Mouse (Mus musculus): ENCODE measurements at regions not wholly inside any gene's neighbourhood (a gene's known extent, or its start where the extent isn't known, plus 50 kb on each side); places are given as distances from the start of the nearest gene placed in this dataset.
A peak's percentile ranks its signal among the peaks of the same experiment; 100 is the strongest.

DNA sequence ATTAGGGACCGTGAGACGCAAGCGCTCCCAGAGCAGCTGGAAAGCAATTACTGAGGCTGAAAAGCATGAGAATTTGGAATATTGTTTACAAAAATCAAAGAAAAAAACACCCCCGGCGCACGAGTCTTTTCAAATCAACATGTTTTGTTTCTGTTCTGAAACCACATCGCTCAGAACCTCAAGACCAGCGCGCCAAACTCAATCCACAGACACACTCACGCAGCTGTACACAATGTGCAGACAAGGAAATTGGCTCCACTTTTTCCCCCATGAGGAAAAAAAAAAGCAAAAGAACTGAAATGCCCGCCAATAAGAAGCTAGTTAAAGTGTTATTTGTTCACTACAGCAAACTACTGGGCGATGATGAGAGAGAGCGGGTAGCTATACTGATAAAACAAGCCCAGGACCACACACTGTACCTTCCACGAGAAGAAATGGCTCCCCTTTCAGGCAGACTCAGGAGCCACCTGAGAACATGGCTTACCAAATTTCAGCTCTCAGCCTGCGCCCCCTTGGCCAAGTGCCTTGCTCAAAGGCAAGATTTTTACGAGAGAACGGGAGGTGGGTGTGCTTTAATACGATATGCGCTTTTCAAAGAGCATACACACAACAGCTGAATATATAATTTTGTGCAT lies 222.5 kb upstream of the Akirin2 start:
- no peak for ATAC-seq (ENCODE audit: insufficient number of reproducible peaks, low FRiP score, low TSS enrichment)

DNA sequence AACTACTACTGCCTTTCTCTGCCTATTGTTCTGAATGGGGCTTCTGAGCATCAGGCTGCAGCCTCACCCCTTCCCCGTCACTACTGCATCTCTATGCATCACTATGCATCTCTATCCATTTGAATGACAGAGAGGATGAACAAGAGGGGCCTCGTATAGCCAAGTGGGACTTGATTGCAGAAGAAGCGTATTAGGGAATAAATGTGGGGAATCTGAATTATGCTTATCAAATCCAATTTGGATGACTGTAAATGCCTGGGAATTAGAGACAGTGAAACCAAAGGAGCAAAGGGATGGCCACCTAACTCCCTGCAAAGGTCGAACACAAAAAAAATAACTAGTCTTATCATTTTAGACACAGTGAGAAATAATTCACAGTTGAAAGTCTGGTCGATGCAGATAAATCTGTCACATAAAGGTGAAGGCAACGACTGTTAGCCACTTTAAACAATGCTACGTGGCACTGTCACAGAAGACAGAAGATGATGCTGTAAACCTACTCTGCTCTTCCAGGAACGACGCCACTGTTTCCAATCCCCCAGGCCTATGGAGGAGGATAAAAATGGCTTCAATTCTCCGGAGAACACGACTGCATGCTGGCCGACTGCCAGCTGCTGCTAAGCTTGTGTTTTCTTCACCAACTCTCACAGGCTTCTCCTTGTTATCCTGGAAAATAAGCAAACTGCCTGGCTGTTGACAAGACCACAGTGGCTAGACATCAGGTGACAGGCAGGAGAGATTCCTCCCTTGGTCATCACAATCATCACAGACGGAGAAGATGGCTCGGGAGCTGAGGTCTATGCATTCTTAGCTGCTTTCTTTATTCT lies 213.6 kb upstream of the Akirin2 start:
- no peak for ATAC-seq (ENCODE audit: insufficient number of reproducible peaks, low FRiP score, low TSS enrichment)

DNA sequence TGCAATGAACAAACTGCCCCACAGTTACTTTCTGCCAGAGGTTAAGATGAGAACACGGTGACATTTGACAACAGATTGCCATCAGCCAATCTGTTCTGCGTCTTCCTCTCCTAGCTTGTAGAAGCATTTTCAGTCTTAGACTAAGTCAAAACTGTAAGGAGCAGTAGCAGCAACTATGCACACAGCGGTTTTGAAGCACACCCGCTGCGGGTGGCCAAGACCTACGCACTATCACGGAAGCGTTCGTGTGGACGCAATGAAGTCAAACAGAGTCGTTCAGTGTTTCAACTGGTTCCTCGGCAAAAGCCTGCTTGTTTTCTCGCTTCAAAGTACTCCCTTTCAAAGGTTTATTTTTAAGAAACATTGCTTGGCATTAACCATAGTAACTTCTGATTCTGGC lies 212.9 kb upstream of the Akirin2 start:
- ATAC-seq (ENCODE audit: insufficient number of reproducible peaks, low FRiP score, low TSS enrichment): no peak

DNA sequence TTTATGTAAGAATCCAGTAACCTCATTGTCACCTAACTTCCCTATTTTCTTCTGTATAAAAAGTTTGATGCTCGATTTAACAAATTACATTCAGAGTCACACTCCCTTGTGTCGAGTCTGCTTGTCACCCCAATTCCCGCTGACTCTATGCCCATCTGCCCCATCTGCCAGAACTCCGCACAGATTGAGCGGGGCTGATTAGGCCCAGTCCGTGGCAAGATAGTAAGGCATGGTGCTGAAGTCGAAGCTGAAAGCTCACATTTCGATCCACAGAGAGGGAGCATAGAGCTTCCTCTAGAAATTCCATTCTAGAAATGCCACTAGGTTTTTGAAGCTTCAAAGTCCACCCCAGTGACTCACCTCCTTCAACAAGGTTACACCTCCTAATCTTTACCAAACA lies 210.7 kb upstream of the Akirin2 start:
- no peak for ATAC-seq (ENCODE audit: insufficient number of reproducible peaks, low FRiP score, low TSS enrichment)

DNA sequence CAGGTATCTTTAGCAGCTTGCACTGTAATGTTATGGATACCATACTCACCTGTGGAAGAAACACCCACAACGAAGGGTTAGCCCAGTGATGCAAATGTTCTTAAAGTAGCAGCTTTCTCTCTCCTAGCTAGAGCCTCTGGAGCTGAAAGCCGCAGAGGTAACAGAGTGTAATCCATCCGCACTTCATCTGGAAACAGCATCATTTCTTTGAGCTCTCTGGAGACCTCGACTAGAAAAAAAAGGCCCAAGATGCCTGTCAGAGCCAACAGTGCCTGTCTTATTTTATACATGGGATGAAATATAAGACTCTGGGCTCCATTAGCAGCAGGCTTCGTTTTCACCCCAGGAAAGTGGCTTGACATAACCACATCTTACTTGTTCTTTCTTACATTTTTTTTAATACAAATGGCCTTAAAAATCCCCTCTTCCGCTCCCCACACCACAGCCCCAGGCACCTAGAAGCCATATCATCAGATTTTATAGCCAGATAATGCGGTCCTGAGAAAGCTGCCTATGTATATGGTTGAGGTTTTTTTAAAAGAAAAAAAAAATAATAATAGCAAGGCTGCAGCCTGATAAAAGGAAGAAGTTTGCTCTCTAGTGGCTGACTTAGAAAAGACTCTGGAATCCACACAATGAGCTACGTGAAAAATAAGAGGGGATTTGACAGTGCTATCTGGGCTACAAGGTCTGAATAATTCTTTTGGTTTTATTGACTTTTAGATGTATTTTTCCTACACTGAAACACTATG lies 179.3 kb upstream of the Akirin2 start:
- no peak for ATAC-seq (ENCODE audit: insufficient number of reproducible peaks, low FRiP score, low TSS enrichment)

DNA sequence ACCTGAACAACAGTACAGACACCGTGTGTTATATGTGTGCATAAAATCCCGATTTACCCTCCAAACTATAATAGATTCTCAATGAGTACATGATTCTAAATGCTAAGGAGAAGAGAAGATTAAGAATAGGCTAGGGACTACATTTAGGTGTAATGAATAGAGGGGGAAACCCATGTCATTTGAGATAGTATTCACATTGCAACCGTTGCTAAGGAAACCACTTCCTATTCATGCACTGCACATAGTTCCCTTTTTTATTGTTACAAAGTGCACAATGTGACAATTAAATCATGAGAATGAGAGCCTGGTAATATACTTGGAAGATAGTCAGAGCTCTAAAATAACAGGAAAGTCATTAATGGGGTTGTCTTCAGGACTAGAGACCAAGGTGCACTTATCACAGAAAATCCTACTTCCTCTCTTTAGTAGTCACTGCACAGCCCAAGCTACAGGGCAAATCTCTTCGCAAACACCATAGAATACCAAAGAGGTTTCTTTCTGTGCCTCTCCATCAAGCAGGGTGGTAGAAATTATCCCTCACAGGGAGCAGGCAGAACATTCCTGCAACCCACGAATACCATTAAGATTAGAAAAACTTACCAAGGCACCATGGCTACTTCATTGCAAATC lies 164.3 kb upstream of the Akirin2 start:
- no peak for ATAC-seq (ENCODE audit: insufficient number of reproducible peaks, low FRiP score, low TSS enrichment)

DNA sequence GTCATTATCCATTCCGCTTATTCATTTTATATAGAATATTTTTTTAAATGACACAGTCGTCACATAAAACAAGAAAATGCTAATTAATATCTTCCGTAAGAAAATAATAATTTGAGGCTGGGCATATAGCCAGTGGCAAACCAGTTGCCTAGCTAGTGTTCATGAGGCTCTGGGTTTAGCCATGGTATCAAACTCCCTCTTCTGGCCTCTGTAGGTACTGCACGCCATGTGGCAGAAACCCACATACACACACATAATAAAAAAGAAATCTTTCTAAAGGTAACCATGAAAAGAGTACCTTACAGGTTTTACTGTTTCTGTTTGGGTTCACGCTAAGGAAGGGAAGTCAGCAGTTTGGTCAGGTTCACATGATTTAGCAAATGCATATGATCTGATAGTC lies 159.2 kb upstream of the Akirin2 start:
- no peak for ATAC-seq (ENCODE audit: insufficient number of reproducible peaks, low FRiP score, low TSS enrichment)

DNA sequence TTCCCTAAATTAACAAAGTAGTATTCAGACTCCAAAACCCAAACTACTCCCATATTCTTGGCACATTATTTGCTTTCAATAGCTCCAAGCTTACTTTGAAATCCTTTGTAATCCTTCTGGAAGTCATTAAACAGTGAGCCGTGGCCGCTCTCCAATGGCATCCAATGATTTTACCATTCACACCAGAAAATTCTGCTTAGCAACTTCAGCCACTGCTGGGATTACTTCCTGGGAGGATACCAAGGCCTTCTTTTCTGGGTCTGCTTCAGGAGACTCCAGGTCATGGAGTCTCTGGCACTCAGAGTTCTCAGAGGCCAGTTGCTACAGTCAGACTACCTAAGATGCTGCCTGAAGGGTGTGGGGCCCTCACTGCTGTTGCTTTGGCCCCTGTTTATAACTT lies 147.7 kb upstream of the Akirin2 start:
- no peak for ATAC-seq (ENCODE audit: insufficient number of reproducible peaks, low FRiP score, low TSS enrichment)

DNA sequence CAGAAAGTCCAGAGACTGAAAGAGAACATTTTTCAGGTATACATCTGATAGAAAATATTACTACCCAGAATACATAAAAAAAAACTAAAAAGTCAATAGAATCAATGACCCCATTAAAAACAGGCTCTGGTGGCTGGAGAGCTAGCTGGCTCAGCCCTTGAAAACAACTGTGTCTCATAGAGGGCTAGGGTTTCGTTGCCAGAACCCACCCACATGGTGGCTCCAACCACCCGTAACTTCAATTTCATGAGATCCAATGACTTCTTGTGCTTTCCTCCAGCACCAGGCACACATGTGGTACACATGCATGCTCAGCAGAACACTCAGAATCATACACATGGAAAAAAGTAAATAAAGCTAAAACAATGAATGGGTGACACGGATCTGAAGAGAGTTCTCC lies 143.6 kb upstream of the Akirin2 start:
- ATAC-seq (ENCODE audit: insufficient number of reproducible peaks, low FRiP score, low TSS enrichment): no peak

DNA sequence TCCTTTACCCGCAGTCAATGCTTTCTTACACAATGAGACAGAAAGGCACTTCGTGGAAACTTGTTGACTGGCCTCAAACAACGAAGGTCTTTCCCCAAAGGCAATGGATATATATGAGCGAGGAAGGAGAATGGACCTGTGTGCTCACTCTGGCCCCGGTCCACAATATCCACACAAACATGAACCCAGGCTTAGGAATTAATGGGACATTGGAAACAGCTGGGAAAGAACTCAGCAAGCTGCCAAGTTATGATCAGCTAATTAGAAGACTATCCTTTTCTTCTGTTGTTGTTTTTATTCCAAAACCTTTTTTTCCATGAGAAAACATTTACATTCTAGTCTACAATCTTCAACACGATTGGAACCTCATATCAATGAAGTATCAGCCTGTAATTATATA lies 129.8 kb upstream of the Akirin2 start:
- no peak for ATAC-seq (ENCODE audit: insufficient number of reproducible peaks, low FRiP score, low TSS enrichment)

DNA sequence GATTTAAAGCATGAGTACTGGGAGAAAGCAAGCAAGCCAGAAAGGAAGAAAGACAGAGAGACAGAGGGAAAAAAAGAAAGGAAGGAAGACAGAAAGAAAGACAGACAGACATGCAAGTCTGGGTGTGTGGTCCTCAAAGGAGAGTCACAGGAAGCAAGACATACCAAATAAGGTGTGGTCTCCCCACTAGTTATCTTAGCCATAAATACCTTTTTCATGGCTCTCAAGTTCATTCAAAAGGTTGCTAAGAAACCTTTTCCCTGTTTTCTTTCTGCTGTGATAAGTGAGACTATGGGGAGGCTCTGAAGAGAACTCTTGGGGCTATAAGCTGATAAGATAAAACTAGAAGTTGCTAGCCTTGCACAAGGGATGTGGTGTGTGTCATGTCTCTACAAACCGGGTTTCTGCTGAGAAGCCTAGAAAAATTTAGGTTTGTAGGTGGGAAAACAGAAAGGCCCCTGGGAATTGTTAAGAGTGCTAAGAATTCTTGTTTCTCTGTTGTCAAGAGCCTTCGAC lies 126.5 kb upstream of the Akirin2 start:
- ATAC-seq (ENCODE audit: insufficient number of reproducible peaks, low FRiP score, low TSS enrichment): no peak

DNA sequence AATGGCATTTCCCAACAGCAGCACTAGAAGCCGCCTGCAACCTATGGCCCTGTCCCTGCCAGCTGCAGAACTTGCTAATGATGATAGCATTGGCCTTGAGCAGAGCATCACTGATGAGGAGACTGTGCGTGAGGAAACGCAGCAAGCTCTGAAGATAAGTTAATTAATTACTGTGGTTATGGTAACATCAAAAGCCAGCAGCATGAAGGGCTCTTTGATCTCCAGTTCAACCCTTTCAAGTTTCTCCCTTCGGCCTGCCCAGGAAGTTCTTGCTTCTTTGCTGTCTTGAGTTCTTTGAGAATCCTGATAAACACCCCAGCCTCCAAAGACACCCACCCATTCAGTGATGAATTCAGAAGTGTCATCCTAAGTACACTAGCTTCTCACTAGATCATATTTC lies 121.7 kb upstream of the Akirin2 start:
- no peak for ATAC-seq (ENCODE audit: insufficient number of reproducible peaks, low FRiP score, low TSS enrichment)

DNA sequence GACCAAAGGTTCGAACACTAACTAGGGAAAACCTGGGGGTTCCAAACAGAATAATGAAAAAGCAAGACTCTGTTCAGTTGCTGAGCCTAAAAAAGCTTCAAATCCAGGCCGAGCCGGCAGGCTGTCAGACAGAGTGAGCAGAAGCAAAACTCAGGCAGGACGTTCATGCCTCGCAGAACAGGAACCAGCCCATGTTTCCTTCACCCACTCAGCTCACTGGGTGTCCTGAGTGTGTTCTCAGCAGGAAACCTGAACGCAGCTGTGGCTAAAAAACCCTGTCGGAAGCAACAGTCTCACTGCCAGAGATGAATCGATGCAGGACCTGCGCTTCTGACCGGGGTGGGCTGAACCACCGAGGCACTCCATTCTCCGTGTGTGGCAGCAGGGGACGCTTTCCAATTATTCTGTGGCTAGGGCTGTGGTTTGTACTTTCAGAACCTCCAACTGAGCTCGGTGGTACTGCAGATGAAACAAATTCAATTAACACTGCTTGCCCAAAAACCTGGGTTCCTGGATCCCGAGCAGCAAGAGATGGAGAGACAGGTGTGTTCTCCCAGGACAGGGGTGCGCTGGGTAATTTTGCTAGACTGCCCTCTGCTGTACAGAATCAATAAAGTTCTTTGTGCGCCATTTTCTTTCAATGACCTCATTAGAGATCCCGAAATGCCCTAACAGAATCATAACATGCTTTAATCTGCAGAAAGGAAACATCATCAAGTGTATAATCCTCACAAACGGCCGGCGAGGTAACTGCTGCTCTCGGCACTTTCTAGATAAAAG lies 121.1 kb upstream of the Akirin2 start:
- no peak for ATAC-seq (ENCODE audit: insufficient number of reproducible peaks, low FRiP score, low TSS enrichment)

DNA sequence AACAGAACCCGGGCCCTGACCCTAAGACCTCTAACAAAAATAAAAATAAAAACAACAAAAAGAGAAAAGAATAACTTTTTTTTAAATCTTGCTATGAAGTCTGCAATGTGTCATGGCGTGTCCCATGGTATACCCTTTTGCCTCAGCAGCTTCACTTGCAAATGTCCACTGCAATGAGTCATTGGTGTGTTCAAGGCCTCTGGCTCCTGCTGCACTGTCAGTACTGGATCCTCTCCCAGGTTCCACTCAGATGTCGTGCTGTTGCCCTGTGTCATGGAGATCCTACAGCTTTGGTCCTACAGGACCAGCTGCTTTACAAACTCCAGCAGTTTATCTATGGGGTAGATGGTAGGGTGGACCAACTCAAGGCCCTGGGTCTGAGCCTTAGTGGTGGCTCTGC lies 113.4 kb upstream of the Akirin2 start:
- no peak for ATAC-seq (ENCODE audit: insufficient number of reproducible peaks, low FRiP score, low TSS enrichment)

DNA sequence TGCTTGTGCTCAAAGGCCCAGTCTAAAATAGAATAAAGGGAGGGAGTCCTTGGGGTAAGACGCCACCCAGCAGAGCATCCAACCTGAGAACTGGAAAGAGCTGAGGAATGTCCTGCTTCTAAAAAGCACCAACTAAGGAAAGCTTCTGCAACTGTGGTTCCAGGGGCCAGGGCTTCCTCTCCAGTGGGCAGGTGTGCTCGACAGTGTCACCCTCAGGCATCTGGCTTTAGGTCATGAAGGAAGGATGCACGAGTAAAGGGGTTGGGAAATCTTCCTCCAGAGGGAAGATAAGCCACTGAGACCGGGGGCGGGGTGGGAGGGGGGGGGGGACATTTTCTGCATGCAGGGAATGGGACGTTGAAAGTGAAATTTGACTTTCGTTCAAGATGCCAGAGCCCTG lies 101.2 kb upstream of the Akirin2 start:
- ATAC-seq (ENCODE audit: insufficient number of reproducible peaks, low FRiP score, low TSS enrichment): no peak

DNA sequence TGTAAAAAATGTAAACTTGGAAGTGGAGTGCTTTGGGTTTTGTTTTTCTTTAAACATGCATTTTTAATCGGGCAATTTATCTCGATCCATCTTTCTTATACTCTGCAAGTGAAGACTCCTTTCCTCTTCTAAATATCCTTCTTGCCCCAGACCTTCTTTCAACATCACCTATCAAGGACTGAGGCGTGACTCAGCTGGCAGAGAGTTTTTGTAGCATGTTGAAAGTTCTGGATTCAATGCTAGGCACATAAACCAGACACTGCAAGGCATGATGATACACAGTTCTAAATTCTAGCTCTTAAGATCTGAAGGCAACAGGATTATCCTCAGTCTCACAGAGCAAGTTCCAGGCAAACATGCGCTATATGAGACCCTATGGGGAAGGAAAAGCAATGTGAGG lies 88.1 kb upstream of the Akirin2 start:
- no peak for ATAC-seq (ENCODE audit: insufficient number of reproducible peaks, low FRiP score, low TSS enrichment)

DNA sequence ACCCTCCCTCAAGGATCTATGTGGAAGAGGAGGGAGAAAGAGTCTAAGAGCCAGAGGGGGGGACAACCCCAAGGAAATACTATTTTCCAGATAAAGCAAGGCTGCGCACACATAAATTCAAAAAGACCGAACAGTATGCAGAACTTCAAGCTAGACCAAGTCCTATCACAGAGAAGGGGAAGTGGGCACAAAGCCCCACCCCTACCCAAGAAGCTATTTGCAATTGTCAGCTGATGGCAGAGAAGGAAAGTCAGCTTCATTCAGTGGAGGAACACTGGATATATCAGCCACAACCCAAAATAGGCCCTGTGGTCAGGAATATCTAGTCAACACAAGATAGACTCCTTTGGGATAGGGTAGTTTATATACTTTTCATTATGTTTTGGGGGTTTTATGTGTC lies 84.9 kb upstream of the Akirin2 start:
- no peak for ATAC-seq (ENCODE audit: insufficient number of reproducible peaks, low FRiP score, low TSS enrichment)

DNA sequence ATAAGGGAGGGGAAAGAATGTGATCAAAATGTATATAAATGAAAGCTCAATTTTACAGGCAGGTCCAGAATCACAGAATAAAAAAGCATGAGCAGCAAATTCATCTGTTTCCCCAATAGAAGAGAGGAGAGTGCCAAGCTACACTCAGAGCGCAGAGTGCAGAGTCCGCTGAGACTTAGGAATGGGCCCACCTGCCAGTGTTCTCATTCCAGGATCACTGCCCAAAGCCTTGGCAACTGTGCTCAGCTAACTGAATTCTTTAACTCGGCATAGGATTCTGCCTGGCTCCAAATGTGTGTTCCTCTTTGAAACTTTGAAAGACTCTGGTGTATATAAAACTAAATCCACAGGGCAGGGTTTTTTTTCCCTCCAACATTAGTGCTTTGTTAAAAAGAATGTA lies 84.4 kb upstream of the Akirin2 start:
- peak; percentile 84 for ATAC-seq (ENCODE audit: insufficient number of reproducible peaks, low FRiP score, low TSS enrichment)

DNA sequence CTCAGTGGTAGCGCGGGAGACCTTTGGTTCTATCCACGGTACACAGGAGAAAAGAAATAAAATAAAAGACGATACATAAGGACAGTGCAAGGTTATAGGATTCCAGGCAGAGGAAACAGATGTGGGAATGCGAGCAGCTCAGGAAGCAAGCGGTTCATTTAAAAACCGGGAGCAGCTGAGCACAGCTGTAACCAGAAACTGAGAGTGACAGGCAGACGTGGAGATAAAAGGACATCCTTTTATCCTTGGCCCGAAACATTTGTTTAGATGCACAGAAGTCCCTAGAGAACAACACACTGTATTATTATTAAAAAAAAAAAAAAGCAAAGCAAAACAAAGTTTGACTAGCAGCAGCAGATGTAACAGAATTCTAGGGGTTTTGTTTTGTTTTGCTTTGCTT lies 82.6 kb upstream of the Akirin2 start:
- ATAC-seq (ENCODE audit: insufficient number of reproducible peaks, low FRiP score, low TSS enrichment): no peak

DNA sequence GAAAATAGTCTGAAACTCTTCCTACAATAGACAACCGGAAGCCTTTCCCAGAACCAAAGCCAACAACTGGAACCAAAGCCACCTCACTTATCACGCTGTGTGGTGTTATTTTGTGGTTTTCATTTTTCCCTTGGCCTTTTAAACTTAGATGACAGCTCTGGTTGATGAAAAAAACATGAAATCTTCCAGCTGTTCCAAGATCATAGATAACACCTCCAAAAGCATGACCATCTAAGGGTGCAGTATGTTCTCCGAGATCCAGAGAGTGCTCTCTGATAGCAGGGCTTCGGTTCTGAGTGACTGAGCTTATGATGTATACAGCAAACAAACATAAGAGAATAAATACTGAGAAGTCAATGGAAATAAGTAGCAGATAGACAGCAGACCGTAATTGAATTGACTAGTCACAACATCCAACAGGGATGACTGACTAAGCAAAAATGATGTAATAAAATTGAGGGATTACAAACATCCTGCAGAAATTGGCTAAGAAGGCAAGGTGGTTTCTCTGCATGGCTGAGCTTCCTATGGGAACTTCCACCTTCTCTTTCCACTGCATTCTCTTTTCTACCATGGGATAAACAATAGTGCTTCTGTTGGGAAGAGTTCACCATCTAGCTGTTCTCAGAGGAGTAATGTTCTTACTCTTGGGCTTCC lies 74.8 kb upstream of the Akirin2 start:
- no peak for ATAC-seq (ENCODE audit: insufficient number of reproducible peaks, low FRiP score, low TSS enrichment)
